Mouse (Mus musculus) neutrophil, adult 59 days (primary cell): ENCODE data around the gene Grik4. TPM values are rescaled to one million over a fixed set of nuclear protein-coding genes. Genes with fewer than 3 reads are reported as not detected.

Source experiments
- total RNA-seq, 2 experiments: library from RNA; stranded (reverse); gene quantifications; 1 replicate in 1 of 2; 2 replicates in 1 of 2; pipeline ENCODE4 v1.2.4; 2023

The Grik4 gene
- not detected for total RNA-seq

GRCm38 (mm10) chr9:42943781-42944535, at the start of gene Grik4:
Grik4 (minus strand) TSS chr9:42944493.

GRCm38 (mm10) chr9:42507709-42508108, 436.6 kb downstream of the Grik4 start, which contains the start of gene Tbcel:
Tbcel (minus strand) TSS chr9:42507809.

Other genes starting within 250 kb of the Grik4 start
- gene Arhgef12, start 162.7 kb upstream of the Grik4 start, total RNA-seq, result 1 to 10 TPM; 2.0 to 2.8 TPM
- gene Tmem136, start 172.1 kb upstream of the Grik4 start, total RNA-seq, result not detected